Mouse (Mus musculus): ENCODE results near the gene Lsamp. TPM values are rescaled to one million over a fixed set of nuclear protein-coding genes. Genes with fewer than 3 reads are reported as not detected.
A peak's percentile ranks its signal among the peaks of the same experiment; 100 is the strongest.

Gene Lsamp
- total RNA-seq, 1 experiment from 2014 or later = 7.4 TPM

DNA sequence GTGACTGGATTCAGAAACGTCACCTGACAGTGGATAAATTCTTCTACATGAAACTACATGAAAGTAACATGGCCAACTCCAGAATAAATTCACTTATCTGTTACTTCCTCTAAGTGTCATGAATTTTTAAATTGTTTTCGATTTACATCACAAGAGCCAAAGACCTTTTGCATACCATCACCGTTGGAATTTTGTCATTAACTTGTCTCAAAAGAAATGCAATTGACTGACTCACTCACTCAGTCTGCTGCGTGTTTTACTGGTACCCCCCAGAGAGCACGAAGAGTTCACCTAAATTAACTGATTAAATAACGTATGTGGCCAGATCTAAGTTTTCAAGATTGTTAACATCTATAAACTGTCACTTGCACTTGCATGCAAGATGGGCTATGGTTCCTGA is 672.7 kb downstream of the Lsamp start:
- DNase-seq = no peak

DNA sequence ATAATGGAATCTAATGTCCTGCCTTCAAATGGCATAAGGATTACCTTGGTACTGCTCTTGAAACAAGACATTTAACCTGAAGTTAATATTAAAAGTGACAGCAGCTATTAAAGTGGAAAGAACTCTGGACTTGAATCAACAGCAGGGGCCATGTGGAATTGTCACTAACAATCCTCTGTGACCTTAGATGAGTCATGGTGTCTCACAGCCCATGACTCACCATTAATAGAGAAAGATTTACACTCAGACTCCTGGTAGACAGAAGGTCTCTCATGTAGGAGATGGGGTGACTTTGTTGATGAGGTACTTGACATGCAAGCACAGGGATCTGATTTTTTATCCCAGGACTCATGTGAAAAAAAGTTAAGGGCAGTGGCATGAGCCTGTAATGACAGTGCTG is 701.4 kb downstream of the Lsamp start:
- DNase-seq = no peak

DNA sequence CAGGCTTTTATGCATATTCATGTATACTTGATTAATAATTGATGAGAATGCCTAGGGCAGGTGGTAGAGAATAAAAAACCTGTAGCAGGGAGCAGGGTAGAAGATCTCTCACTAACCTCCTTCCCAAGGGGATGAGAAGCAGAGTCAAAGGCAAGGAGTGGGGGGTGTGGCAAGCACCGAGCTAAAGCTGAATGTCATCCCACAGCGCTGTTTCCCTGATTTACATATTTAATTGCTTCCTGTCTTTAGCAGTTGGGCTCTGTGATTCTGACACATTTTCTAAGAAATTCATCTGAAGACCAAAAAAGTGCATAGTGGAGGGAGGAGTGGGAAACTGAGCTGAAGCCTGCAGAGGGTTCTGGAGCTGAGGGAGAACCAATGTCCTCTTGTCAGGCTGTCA is 708.1 kb downstream of the Lsamp start:
- DNase-seq = no peak

DNA sequence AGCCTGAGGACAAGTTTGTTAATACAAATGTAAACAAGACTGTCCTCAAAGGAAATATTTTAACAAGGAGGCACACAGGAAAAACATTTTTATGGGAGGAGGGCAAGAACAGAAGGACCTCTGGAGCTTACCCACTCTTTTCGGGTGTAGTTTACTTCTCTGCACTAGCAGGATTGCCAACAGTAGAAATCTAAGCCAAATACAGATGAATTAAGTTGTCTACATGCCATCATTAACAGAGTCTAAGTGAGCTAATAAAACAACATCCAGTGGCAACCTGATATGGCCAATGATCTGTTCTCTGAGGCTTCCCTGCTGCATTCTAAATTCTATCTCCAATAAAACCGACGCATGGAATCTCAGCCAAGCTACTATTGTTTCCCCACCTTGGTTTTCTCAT is 713.1 kb downstream of the Lsamp start:
- DNase-seq = no peak

DNA sequence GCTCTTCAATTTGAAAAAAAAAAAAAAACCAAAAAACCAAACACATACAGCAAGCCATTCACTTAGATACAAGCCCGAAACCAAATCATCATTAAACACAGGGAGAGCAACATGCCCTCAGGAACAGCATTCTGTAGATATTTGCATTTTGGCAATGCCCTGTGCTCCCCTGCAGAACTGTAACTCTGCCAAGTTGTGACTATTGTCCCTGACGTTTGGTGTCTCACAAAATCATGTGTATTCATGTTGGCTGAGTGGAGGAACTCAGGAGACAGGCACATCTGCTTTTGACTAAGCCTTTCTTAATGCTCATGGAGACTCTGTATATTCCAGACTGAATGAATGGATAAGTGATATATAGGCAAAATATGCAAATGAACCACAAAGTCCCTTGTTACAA is 724.4 kb downstream of the Lsamp start:
- no peak for DNase-seq

DNA sequence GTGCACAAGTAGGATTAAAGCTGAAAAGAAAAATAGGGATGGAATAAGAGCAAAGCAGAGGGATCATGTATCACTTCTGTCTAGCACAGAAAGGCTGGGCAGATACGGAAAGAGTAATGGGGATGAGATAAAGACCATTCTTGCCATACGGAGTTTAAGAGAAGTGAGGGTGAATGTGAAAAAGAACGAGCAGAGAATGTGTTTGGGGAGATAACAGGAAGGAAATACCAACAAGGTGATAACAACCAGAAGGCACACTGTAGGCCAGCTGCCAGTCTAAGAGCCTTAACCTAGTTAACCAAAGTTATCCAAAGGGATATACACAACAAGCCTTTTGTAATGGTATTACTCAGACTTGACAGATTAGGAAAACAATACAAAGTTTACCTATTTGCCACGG is 725.4 kb downstream of the Lsamp start:
- DNase-seq = no peak

DNA sequence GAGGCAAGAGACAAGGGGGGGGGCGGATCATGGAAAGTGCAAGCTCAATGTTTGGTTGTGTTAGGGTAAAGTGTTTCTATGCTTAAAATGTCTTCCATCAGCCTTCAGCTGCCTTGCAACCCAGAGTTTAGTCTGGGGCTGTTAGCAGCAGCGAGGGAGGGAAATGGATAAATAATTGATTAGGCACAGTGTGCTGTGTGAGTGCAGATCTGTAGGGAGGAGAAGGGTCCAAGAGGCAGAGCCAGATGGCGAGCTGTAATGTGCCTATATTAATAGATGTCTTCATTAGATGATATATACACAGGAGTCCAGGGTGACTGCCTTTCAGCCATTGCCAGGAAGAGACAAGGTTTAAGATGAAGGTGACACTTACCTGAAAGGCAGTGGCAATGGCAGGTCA is 725.9 kb downstream of the Lsamp start:
- DNase-seq = no peak

DNA sequence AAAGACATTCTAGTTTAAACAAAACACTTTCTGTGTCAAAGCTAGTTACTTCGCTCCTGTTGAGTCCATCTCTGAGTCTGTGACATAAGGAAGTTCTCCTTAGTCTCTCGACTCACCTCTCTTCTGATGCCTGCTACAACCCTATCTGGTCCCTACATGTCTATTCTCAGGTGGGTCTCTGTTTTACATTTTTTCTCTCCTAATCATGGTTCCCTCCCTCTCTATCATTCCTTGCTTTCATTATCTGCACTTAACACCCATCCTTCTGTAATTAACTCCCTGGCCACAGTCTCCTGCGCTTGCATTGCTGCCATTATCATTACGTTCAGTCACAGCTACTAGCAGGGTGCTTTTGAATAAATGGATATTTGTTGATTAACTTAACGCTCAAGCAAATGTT is 726.3 kb downstream of the Lsamp start:
- no peak for DNase-seq

DNA sequence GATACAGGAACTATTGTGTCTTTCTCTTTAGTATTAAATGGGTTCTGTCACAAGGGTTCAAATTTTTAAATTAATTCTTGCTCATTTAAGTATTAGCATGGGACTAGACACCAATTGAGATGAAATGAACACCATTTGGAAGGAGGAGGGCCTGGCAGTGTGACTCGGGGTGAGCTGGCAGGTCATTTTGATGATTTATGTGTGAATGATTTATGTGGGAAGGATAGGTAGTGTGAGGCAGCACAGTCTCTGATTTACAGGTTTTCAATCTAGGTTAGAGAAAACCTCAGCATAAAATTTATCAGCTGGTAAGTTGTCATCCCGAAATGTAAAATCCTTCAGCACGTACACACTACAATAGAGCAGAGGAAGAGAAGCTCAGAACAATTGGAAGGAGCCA is 729.6 kb downstream of the Lsamp start:
- DNase-seq = no peak

DNA sequence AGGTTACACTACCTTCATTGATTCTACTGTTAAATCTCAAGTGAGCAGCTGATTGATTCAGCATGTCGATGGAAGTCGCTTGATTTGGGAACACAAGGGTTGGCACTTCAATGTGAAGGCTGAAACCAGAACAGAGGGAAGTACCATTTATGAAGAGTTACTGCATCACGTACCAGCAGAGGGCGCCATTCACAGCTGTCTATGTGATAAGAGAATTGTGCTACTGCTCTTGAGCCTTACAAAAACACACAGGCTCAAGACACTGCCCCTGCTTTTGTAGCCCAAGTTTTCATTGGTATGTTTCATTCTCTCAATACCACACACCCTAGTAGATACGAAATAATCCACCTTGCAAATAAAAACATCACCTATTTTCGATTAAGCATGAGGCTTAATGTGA is 754.9 kb downstream of the Lsamp start:
- DNase-seq = peak; percentile 80

DNA sequence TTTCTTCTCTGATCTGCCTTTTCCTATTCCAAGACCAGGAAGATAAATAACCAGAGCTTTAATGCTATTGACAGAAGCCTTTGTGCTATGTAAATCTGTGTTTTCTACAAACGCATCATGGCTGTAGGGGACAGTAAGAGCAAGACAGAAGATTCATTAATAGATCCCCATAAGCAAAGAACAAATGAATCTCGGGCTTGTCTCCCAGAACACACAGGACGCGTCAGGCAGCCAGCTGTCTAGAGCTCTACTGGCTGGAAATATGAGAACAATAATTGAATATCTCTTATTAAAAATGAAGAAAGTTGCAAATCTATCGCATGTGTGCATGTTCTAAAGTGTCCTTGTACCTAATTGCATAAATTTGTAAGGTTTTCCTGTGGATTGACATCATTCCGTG is 755.6 kb downstream of the Lsamp start:
- DNase-seq = no peak

DNA sequence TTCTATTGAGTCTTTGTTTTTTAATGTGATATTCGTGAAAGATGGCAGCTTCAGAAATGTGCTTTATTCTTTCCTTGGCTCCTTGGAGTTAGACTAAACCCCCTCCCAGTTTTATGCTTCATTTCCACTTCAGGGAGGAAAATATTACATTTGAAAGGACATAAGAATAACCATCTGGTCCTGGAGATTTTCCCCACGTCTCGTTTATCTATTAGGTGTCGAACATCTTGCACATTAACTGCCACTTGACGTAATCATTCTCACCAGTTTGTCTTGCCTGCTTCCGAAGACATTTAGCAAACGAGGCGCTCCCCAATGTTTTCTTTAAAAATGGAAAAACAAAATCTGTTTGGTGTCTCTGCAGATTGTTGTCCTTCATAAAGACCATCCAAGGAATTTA is 756.1 kb downstream of the Lsamp start:
- no peak for DNase-seq

DNA sequence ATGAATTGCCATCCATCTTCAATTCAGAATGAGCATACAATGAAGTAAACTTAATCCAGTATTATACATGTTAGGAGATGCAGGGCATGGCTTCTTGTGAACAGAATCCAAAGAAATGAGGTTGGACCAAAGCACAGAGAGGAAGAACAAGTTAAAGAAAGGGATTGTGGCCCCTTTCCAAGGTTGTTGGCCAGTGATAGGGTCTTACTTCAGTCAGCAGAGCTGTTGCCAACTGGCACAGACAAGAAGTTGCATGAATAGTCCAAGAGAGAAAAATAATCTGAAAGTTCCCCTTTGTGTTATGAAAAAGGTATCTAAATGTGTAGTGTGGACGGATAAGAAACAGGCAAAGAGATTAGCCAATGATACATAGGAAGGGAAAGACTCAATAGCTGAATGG is 843.0 kb downstream of the Lsamp start:
- DNase-seq = peak; percentile 9

DNA sequence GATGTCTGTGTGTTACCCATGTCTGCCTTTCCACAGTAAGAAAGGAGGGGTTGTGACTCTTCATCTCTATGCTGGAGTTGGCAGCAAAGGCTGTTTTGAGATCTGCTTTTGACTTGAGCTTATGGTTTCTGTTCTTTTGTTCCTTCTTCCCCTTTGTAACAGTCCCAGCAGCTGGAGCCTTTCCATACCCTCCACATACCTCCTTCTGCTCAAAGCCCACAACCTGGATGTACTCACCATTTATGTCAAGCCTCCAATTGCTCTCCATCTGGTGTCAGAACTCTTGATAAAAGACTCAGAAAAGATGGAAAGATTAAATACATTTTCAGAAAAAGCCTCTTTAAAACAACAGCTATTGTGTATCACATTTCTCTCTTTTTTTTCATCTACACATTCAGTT is 847.4 kb downstream of the Lsamp start:
- no peak for DNase-seq

DNA sequence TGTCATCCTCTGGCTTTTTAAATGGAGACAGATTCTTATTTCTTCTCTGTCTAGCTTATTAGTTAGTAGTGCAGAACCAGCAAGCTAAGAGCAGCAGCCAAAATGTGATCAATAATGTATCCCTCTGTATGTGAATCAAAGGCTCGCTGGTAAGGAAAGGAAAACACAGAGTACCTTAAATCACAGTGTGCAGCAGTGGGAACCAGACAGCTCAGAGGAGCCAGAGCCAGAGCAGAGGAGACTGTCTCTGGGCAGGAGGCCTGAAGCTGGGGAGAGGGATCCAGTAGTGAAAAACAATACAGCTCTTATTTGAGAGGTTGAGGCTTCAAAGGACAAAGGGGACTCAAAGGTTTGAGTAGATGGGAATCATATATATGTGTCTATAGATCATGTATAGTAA is 857.6 kb downstream of the Lsamp start:
- DNase-seq = no peak

DNA sequence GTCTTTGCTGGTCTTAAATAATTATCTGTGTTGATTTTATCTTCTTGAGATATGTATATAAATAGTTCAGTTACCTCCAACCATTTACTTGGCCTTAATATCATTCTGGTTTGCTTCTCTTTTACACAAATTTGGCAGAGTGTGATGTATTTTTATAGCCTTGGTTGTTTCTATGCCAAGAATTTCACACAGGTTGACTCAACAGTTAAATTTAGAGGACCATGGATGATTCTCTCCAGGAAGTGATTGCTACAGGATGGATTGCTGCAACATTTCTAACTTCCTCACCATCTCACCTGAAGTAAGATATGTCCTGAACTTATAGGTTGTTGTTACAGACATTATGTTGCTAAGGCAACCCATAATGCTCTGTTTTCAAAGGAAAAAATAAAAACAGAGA is 882.6 kb downstream of the Lsamp start:
- DNase-seq = no peak

DNA sequence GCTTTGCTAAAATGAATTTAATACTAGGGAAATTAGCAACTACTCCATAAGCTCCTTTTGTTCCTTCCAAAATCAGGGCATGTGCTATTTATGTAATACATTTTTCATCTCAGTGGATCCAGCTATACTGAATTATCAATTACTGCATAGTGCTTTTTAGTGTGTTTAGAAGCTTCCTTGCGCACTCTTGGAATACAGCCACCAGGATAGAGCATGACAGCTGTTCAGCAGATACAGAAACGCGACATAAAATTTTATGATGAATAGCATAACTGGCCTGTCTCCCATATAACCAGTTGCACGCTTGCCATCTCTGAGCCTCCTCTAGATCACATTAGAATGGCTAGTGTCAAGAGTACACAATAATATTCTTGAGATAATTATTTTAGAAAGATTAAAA is 894.1 kb downstream of the Lsamp start:
- no peak for DNase-seq

DNA sequence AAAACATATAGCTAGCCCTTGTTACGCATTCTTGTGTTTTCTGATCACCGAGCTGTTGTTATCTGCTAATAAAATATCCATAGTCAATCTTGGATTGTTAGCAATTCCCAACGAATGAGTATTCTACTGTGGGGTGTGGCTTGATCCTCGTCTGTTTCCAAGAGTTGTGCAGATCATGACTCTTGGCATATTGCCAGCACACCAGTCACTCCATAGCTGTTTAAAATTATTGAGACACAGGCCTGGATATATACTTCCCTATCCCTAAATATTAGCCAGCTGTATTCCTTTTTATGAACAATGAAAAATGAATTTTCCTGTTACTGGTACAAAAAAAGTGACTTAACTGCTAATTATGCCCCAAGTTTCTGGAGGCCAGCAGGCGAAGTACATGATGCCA is 897.8 kb downstream of the Lsamp start:
- DNase-seq = no peak

DNA sequence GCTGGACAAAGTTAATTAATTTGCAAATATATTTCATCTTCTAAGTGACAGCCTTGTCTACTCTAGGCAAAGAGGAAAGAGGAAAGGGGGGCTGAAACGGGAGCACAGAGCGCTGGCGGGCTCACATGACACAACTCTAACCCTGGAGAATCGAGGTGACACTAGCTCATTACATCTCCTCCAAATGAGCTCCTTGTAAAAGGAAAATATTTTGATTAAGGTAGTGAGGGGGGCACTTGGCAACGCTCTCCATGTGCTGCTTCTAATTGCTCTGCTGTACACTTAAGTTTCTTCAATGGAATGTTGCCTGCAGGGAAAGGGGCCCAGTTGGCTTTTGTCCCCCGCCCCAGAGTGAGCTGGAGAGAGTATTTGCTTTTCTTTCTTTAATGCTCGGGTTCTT is 907.2 kb downstream of the Lsamp start:
- no peak for DNase-seq

DNA sequence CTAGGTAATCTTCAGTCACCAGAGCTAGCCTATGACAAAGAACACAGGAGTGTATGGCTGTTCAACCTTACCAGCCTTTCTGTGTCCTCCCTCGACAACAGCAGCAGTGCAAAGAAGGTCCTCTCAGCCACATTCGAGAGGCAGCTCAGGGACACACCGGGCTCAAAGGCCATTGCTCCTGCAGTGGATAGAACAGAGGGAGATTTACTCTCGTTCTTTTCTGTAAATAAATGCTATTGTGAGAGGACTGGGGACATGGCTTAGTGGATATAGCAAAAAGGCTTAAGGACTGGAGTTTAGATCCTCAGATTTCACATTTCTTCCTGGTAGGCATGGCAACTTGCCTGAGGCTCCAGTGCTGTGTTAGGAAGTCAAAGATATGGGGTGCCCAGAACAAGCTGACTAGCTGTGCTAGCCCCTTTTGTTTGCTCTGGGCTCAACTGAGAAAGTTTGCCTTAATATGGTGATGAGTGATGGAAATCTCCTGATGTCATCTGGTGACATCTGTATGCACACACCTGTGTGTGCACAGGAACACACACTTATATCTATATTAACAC is 913.7 kb downstream of the Lsamp start:
- no peak for DNase-seq

DNA sequence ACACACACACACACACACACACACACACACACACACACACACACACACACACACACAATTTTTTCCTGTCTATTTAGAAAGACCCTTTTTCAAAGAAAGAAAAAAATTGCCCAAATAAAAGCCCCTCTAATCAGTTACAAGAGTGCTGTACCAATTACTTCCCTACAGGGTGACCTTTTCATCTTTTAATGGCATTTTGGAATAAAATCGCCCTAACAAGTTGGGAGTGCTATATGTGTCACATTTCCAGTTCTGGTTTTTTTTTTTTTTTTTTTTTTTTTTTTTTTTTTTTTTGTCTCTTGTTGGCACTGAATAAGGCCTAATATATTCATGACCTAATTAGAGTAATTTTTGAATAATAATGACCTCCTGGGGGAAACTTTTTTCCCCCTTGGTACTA is 923.7 kb downstream of the Lsamp start:
- DNase-seq = no peak

DNA sequence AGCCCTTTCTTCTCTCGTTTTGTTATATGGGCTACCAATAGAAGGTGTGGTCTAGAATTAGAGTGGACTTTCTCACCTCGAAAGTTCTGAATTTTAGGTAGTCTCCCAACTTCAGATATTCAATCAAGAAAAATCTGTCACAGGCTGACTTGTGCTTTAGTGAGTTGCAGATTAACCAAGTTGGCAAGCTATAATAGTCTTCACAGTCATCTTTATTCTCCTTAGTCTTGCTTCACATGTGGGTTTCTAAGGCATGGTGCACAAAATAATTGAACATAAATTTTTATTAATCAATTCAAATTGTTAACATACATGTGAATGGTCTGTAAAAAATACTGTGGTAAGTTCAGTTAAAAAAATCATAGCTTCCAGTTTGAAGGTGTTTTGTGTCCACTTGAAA is 930.0 kb downstream of the Lsamp start:
- DNase-seq = no peak

DNA sequence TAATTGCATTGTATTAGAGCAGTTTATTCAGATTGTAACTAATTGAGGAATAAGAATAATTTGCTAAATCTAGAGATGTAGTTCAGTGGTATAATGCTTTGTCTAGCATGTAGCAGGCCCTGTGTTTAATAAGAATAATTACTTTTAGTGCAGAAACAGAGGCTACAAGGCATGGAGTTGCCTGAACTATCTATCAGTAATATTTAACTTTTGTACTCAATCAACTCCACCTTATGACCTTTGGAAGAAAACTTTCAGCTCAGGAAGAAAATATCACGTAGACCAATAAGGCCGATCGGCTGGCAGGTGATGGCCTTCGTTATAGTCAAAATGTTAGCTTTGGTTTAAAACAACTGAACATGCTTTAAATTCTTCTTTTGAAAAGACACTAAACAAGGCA is 946.4 kb downstream of the Lsamp start:
- DNase-seq = no peak

DNA sequence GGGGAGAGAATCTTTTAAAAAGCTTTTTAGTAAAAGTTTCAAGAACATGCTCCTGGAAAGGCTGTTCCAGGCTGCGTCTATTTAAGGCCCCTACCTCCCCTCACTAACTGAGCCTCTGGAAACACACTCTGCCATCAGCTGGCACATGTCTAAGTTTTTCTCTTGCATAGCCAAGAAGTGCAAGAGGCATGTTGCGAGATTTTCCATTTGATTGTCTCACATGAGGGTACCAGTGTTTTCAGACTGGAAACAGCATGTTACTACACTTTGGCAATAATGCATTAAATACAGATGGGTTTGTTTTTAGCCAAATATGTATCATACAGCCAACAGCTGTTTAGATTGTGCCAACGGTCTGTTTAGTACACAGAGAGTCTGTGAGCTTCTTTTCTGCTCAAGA is 958.1 kb downstream of the Lsamp start:
- no peak for DNase-seq

DNA sequence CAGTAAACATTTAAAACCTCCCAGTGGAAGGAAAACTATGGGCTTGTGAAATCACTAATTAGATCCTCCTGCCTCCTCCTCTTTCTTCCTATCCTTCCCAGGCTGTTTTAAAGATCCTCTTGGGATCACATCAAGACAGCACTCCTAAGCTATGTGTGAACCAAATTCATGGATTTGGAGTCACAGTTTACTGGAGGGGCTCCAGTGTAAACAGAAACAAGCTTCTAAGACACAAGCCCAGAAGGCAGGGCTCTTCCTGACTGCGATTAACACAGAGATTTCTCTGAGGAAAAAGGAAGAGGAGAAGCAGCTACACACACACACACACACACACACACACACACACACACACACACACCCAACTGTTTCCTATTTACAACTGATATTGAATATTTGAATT is 961.7 kb downstream of the Lsamp start:
- no peak for DNase-seq

DNA sequence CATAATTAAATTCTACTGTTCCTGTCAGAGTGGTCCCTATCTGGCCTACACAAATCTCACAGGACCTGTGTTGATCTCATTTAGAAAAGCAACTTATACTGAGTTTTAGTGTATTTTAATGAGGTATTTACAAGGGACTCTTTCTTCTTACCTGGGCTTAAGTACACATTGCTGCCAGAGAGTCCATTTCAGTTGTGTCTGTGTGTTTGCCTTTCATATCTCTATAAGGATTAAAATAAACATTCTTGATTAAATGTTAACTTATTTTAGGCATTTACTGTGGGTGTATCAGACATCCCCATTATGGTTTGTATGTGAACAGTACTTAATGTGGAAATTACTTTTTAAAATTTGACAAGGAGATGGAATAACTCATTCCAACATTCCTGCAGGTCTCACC is 963.9 kb downstream of the Lsamp start:
- no peak for DNase-seq
